Mouse (Mus musculus) heart, postnatal 0 days (tissue): ENCODE results near the gene Plekhm1.

Experiments
- CTCF ChIP-seq: IDR thresholded peaks from 2 replicates; pipeline ENCODE4 v1.5.1; 2016; ENCODE audit warnings: antibody characterized with exemption, control low read depth, low read depth
- EP300 ChIP-seq: IDR thresholded peaks from 2 replicates; pipeline ENCODE4 v1.6.1; 2016; ENCODE audit warnings: antibody characterized with exemption, low read depth

GRCm38 (mm10) chr11:103358316-103358715, 54.2 kb downstream of the Plekhm1 start:
- TF ChIP-seq CTCF (no peak), EP300 (no peak; the same call in 1 of the 2 replicates)
